Mouse (Mus musculus) embryo, embryonic 9.5 days (tissue): Measurements from ENCODE around the gene Pigw.
"Not testable (repeated sequence)": the region's sequence is repeated elsewhere in the genome, so short reads cannot be mapped to it uniquely, and the experiment has no call there.

ENCODE experiments used
- DNase-seq: peaks from one replicate; pipeline ENCODE4 v3.0.0-alpha.2; 2017; ENCODE audit errors: extremely low spot score

The Pigw gene

GRCm38 (mm10) chr11:84879007-84879771, 896 bp downstream of the Pigw start:
- DNase-seq, result peak; percentile 5

GRCm38 (mm10) chr11:84876020-84876419, 4.1 kb downstream of the Pigw start:
- not testable (repeated sequence) for DNase-seq

DNA sequence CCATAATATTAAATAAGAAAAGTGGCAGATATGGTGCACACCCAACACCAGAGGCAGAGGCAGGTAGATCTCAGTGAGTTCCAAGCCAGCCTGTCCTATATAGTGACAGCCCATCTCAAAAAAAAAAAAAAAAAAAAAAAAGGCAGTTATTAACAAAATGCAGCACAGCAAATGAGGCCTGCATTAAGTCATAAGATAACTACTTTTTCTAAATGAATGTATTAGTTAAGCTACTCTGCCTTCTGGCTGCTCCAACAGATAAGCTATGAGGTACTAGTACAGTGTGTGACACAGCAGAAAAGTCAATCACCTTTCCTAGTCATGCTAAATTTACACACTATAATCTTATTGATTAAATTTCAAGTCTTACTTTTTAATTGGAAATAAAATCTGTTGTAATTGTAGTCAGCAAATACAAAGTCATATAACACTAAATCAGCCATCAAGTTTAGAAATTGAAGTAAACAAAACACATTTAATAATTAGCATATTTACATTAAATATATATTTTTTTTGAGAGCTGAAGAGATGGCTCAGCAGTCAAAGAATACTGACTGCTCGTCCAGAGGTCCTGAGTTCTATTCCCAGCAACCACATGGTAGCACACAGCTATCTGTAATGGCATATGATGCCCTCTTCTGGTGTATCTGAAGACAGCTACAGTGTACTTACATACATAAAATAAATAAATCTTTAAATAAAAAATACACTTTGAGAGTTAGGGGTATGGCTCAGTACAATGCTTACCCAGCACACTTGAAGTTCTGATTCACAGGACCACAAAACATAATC, 6.8 kb downstream of the Pigw start:
- no peak for DNase-seq

DNA sequence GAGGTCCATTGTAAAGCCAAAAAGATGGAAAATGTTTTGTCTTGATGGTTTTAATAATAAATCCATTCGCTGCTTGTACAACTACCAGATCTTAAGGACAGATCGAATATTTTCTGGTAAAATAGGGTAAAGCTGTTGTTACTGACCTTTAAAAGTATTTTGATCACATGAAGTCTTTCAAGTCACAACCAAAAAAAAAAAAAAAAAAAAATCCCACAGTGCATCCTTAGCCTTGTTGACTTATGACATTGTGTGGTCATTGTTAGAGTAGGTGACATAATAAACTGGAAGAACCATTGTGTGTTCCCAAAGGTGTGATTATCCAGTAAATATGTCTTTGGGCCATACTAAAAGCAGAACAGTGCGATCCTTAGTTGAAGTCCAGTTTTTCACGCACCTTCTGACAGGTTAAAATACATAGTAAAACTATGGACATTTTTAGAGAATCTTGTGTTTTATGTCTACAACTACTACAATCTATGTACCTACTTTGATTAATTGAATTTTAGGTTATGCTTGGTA, 8.5 kb downstream of the Pigw start:
- no peak for DNase-seq

- DNase-seq, result no peak
Measured at GRCm38 (mm10) chr11:84871046-84871445, 9.0 kb downstream of the Pigw start.

- peak; percentile 94 for DNase-seq
Measured at GRCm38 (mm10) chr11:84870337-84871043, 9.6 kb downstream of the Pigw start, which contains the start of gene Ggnbp2. Gene Ggnbp2, minus strand, starts transcription at chr11:84870817.

DNA sequence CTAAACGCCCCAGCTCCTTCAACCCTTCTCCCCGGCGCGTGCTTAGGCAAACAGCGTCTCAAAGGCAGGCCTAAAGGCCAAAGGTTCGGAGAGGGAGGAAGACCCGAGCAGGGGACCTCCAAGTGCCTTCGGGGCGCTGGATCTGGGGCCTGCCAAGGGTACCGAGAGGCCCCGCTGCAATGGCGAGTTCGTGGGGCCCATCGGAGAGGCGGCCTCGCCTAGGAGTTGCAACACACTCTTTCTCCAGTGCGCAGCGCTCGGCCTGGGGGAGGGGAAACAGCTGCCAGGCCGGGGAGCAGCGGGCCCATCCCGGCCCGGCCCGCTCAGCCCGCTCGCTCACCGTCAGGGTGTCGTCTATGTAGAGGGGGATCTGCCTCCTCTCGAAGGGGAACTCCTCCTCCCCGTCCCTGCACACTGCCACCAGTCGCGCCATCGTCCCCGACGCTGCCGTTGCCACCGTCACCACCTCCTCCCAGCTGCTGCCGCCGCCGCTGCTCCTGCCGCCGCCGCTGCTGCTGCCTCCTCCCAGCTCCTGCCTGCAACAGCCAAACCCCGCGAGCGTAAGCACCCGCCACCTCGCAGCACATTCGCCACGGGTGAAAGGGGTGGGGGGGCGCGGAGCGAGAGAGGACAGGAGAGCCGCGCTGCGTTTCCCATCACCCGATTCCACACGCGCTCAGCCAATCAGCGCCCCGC, 10.4 kb downstream of the Pigw start:
- DNase-seq, result peak; percentile 99

- DNase-seq, result no peak
Measured at GRCm38 (mm10) chr11:84868786-84869259, 11.3 kb downstream of the Pigw start.

GRCm38 (mm10) chr11:84867586-84867985, 12.5 kb downstream of the Pigw start:
- DNase-seq, result no peak

- DNase-seq, result no peak
Measured at GRCm38 (mm10) chr11:84865268-84865667, 14.8 kb downstream of the Pigw start.

- DNase-seq, result no peak
Measured at GRCm38 (mm10) chr11:84855285-84855684, 24.8 kb downstream of the Pigw start.

GRCm38 (mm10) chr11:84847475-84848090, 32.5 kb downstream of the Pigw start:
- no peak for DNase-seq

DNA sequence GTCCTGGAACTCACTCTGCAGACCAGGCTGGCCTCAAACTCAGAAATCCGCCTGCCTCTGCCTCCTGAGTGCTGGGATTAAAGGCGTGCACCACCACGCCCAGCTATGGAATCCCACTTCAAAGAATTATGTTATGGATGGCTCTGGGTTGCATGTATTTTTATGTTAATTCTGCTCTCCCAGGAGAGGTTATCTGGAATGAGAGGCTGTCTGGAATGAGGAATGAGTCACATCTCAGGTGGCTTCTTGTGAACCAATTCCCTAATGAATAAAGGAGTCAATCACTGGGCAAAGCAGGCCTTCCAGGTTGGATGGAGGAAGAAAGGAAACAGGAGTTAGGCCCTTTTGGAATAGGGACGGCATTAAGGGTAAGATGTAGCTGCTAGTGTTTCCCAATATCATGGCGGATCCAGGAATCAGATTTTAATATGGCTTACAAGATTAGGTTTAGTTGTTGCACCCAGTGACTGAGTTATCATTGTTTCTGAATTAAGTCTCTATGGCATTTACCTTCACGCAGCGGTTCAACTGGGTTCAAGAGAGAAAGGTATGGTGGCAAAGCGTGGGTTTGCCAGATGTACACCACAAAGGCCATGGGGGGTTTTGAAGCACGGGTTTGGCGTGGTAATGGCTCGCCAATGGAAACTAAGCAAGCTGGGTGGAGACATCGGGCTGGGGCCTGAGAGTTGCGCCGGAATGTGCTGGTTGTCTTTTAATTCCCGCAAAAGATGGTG, 33.2 kb downstream of the Pigw start:
- DNase-seq, result no peak

- no peak for DNase-seq
Measured at GRCm38 (mm10) chr11:84839330-84839729, 40.8 kb downstream of the Pigw start.

GRCm38 (mm10) chr11:84829495-84829894, 50.6 kb downstream of the Pigw start:
- not testable (repeated sequence) for DNase-seq

DNA sequence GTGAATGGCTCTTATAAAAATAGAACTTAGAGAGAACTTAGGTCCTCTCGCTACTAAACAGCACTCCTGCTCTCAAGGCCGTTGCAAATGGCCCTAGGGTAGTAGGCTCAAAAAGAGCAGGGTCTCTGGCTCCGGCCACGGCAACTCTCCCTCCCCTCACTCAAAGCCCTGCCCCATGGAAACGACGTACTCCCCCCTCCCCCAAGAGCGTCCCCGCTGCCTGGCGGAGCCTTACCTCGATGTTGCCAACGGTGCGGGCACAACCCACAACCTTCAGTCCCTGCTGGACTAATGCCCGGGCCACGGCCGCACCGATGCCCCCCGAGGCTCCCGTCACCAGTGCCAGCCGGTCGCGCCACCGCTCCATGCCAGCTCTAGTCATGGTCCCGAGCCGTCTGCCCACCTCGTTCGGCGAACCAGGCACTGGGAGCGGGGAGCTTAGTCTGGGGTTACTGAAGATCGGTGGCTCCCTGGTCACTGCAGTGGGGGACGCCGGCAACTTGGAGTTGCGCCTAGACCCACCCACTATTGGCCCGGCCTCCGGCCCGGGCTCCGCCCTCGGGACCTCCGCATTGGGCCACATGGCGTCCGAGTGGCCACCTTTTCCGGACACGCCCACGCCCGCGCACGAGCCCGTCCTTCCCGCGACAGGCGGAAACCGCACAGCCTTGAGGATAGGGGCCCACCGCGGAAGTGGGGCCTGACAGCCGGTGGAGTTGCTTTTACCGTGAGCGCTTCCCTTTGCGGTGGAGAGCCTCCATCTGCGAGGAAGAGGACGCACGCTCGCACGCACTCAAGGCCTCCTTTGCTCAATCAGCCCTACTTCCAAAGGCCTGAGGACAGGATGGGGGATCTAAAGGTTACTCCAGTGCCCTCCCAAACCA, 51.3 kb downstream of the Pigw start, which contains the start of gene Dhrs11:
Gene Dhrs11, minus strand, starts transcription at position 479 of the 884 bp plus-strand sequence.
- DNase-seq, result peak; percentile 90

DNA sequence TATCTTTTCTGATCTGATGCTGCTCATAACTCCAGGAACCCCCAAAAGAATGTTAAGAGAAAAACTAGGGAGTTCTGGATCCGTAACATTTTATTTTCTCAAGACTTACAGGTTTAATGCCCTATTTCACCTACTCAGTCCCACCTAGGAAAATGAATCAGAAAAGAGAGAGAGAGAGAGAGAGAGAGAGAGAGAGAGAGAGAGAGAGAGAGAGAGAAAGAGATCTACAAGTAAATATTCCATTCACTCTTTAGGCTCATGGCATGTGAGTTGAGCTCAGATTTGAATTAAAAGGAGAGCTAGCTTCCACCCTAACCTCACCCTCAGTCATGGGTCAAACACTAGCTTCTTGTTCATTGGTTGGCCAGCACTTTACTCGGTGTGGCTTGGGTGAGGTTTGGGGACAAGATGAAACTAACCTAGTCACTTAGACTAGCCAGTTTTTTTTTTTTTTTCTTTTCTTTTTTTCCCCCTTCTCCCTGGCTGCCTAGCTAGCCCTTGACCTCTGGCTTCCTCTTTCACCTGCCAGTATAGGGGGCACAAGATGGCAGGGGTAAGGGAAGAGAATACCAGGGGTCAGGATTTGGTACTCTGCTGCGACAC, 52.1 kb downstream of the Pigw start:
- DNase-seq, result no peak

DNA sequence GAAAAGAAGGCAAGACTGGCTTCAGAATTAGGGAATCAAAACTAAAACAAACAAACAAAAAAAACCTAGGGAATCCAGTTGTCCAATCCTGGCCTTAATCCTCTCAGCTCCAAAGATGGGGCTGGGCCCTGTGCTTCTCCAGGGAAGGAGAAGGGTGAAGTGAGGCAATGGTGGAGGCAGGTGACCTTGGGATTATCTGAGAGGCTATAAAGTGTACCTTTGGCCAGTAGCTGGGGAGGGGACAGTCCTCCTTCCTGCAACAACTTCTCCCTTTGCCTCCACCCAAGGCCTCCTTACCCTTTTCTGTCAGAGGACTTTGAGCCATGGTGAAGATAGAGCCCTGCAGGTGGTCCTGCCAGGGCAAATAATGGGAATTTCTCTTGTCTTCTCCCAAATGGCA, 52.6 kb downstream of the Pigw start:
- DNase-seq, result no peak
